Mouse (Mus musculus) heart, postnatal 0 days (tissue): ENCODE measurements at regions not wholly inside any gene's neighbourhood (a gene's known extent, or its start where the extent isn't known, plus 50 kb on each side); places are given as distances from the start of the nearest gene placed in this dataset.

Experiments
- CTCF ChIP-seq: IDR thresholded peaks from 2 replicates; pipeline ENCODE4 v1.5.1; 2016; ENCODE audit warnings: antibody characterized with exemption, control low read depth, low read depth
- EP300 ChIP-seq: IDR thresholded peaks from 2 replicates; pipeline ENCODE4 v1.6.1; 2016; ENCODE audit warnings: antibody characterized with exemption, low read depth

DNA sequence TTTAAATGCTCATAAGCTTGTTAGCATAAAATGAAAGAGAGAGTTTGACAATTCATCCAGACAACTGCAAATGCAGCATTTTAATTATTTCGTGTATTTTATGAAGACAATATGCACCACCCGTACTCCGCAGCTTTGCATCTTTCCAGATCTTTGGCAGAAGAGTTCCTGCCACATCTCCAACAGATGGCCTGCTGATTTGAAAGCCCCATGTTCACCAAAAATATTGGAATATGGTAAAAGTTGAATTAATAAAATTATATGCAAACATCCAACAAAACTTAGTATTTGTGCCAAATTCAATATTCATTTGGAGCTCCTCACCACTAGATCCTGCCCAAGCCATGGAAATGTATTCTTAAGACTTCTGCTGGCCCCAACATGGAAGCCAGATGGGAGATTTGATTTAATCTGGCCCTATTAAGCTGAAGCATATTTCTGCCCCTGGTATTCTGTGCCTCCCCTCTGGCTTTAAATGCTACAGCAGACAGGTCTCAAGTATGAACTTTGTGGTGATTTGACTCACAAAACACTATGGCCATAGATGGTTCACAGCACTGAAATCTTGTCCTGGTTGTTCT, 567.8 kb downstream of the Dcdc2c start:
- TF ChIP-seq CTCF (no peak), EP300 (no peak)
